Mouse (Mus musculus) small intestine, adult 2 months (tissue): Measurements from ENCODE around the gene Itga4. TPM values are rescaled to one million over a fixed set of nuclear protein-coding genes. Genes with fewer than 3 reads are reported as not detected.

Source experiments
- H3K27ac ChIP-seq: fragments of 200-500 bp; 2 replicates; pipeline ENCODE4 v1.5.1; 2012; ENCODE audit warnings: low read depth, low read length, control low read depth, inconsistent platforms; ENCODE audit not compliant: insufficient read depth
- H3K27me3 ChIP-seq: fragments of 200-500 bp; 2 replicates; pipeline ENCODE4 v1.6.1; 2012; ENCODE audit warnings: mild to moderate bottlenecking, moderate library complexity, low read length, inconsistent platforms; ENCODE audit not compliant: control insufficient read depth, insufficient read depth
- H3K36me3 ChIP-seq: fragments of 200-500 bp; 2 replicates; pipeline ENCODE4 v1.6.1; 2012; ENCODE audit warnings: mild to moderate bottlenecking, low read length, control low read depth, inconsistent platforms; ENCODE audit not compliant: control insufficient read depth, insufficient read depth
- H3K4me1 ChIP-seq: fragments of 200-500 bp; 2 replicates; pipeline ENCODE4 v1.6.1; 2012; ENCODE audit warnings: low read length, inconsistent platforms, mixed read lengths; ENCODE audit not compliant: control insufficient read depth, insufficient read depth, insufficient read length
- H3K4me3 ChIP-seq: fragments of 200-500 bp; 2 replicates; pipeline ENCODE4 v1.5.1; 2012; ENCODE audit warnings: low read depth, mild to moderate bottlenecking, control low read depth, inconsistent platforms, low read length, moderate library complexity
- CTCF ChIP-seq: fragments of 200-500 bp; IDR thresholded peaks from 2 replicates; pipeline ENCODE4 v1.5.1; 2012; ENCODE audit warnings: low read depth, mild to moderate bottlenecking, control low read depth, inconsistent platforms, low read length, moderate library complexity, mixed read lengths; ENCODE audit not compliant: insufficient replicate concordance, insufficient read length; ENCODE audit errors: extremely low read depth
- POLR2A ChIP-seq: fragments of 200-500 bp; IDR thresholded peaks from 2 replicates; pipeline ENCODE4 v1.6.1; 2012; ENCODE audit warnings: low read depth, mild to moderate bottlenecking, control low read depth, inconsistent platforms, low read length, moderate library complexity
- WGBS: fragments of 180-500 bp; shearing (Covaris S2); methylation state at CpG from one replicate; pipeline ENCODE4 v1.1.7; 2018; 5-methylcytosine and 5-hydroxymethylcytosine counted together
- polyA plus RNA-seq: library from polyadenylated mRNA; depleted of rRNA; stranded (reverse); fragments of >200 nt; gene quantifications from 2 replicates; pipeline ENCODE4 v1.2.3, GENCODE M21; 2012

The Itga4 gene
- polyA plus RNA-seq, 1 experiment, result 3.9 TPM

DNA sequence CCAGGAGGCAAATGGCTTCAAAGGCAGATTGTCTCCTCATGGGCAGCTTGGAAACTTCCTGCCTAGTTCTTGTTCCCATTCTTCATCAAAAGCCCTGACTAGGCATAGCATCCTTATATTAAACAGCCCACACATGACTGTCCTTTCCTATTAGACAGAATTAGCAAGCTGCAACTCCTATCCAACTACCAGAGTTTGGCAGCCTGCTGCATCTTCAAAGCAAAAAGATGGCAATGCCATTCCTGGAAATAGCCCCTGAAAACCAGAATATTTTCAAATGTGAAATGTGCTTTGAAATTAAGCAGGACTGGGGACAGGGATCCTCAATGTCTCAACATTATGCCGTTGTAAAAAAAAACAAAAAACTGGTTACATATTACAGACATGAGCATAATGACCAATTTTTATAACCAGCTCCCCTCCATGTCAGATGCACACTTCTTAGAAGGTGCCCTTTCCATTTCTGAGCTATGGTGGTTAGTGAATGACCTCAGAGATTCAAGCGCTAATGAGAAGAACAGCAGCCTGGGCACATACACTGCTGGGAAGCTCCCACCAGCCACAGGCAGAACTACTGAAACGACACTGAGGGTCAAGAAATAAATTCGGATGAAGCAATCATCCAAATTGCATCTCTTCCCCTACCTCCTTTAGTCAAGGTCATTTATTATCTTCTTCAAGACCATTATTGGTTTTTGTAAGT is 97.0 kb downstream of the Itga4 start:
- no peaks in the 10 kb centered on the region for H3K4me1 ChIP-seq

DNA sequence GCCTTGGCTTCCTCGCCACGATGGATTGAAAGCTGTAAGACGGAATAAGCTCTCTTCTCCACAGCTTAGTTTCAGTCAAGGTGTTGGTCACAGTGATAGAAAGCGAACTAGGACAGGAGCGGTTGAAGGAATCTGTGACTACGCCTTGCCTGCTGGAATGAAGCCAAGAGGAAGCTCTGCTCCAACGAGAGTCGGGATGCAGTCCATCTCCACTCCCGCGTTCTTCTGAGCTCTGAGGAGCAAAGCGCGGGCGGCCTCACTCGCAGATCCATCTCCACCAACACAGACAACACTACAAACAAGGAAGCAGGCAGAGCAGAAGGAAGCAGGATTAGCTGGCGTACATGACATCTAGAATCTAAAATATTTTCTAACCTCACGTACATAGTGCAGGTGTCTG is 99.5 kb downstream of the Itga4 start:
- no peak for TF ChIP-seq CTCF
- WGBS, result 81% methylated on average over 16 of the region's 16 CpGs
- no peaks in the 10 kb centered on the region for H3K27me3 ChIP-seq
- no peaks in the 10 kb centered on the region for H3K36me3 ChIP-seq
- H3K27ac ChIP-seq, result no peak overlapping the region
- no peaks in the 10 kb centered on the region for H3K4me1 ChIP-seq
- no peak overlapping the region for H3K4me3 ChIP-seq

More for the DNA sequence above, 97.0 kb downstream of the Itga4 start:
- Histone ChIP-seq H3K4me3 (no peak overlapping the region), H3K27me3 (no peaks in the 10 kb centered on the region), H3K27ac (no peak overlapping the region), H3K36me3 (no peaks in the 10 kb centered on the region)
- TF ChIP-seq POLR2A, result no peak
- TF ChIP-seq CTCF, result no peak
- 77% methylated on average over 4 of the region's 4 CpGs for WGBS

DNA sequence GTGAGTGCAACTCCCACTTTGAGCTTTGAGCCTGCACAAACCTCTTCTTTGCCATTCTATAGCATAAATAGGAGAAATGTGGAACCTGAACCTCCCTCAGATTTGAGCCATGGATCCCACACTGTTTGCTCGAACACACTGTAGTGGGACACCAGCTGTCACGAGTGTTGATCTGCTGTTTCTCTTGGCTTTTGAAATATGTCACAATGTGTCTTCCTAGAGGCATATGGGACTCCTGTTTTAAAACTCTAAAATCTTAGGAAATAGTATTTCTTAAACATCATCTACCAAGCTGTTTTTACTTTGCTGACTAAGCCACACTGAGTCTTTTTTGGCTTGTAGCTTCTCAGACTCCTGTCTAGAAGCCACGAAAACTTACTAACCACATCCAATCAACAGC is 102.6 kb downstream of the Itga4 start:
- H3K4me3 ChIP-seq, result no peak overlapping the region
- H3K27ac ChIP-seq, result no peak overlapping the region
- no peaks in the 10 kb centered on the region for H3K27me3 ChIP-seq
- H3K4me1 ChIP-seq, result no peaks in the 10 kb centered on the region
- no peaks in the 10 kb centered on the region for H3K36me3 ChIP-seq
- 84% methylated on average over 3 of the region's 3 CpGs for WGBS
- TF ChIP-seq CTCF (no peak), POLR2A (no peak)

DNA sequence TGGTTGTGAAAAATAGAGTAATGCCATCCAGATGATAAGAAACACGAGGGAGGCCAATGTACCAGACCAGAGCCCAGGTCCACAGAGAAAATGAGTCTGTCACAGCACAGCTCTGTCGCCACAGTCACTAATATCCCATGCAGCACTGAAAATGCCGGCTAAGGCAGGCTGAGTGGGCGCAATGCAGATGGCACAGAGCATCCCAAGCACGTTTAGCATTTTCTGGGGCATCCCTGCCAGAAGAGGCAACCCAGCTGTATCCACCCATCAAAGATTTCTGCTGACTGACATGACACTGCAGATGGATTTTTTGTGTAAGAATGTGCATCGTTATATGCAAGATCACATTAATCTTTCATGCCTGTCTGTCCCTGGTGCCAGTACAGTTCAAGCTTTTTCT is 106.8 kb downstream of the Itga4 start:
- H3K27me3 ChIP-seq, result no peaks in the 10 kb centered on the region
- H3K27ac ChIP-seq, result no peak overlapping the region
- H3K4me3 ChIP-seq, result no peak overlapping the region
- H3K4me1 ChIP-seq, result no peaks in the 10 kb centered on the region
- no peaks in the 10 kb centered on the region for H3K36me3 ChIP-seq
- TF ChIP-seq POLR2A (no peak), CTCF (no peak)
- 71% methylated on average over 6 of the region's 6 CpGs for WGBS

DNA sequence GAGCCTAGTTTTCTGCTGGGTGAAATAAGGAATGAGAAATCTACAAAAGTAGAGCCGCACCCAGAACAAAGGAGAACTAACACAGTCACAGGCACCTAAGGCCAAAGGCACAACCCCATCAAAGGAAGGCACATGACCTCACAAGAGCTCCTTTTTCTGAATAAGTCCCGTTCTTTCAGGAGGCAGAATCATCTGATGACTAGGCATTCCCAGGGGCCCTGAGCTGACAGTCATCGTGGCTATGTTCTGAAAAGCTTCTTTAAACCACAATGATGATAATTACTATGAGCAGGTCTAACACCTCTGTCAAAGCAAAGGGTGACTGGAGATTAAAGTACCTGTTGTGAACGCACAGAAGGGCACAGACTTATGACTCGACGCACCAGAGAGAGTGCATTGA is 108.7 kb downstream of the Itga4 start:
- H3K36me3 ChIP-seq, result no peaks in the 10 kb centered on the region
- TF ChIP-seq CTCF (no peak), POLR2A (no peak)
- H3K27me3 ChIP-seq, result no peaks in the 10 kb centered on the region
- 73% methylated on average over 6 of the region's 6 CpGs for WGBS
- no peaks in the 10 kb centered on the region for H3K4me1 ChIP-seq
- H3K4me3 ChIP-seq, result no peak overlapping the region
- no peak overlapping the region for H3K27ac ChIP-seq

DNA sequence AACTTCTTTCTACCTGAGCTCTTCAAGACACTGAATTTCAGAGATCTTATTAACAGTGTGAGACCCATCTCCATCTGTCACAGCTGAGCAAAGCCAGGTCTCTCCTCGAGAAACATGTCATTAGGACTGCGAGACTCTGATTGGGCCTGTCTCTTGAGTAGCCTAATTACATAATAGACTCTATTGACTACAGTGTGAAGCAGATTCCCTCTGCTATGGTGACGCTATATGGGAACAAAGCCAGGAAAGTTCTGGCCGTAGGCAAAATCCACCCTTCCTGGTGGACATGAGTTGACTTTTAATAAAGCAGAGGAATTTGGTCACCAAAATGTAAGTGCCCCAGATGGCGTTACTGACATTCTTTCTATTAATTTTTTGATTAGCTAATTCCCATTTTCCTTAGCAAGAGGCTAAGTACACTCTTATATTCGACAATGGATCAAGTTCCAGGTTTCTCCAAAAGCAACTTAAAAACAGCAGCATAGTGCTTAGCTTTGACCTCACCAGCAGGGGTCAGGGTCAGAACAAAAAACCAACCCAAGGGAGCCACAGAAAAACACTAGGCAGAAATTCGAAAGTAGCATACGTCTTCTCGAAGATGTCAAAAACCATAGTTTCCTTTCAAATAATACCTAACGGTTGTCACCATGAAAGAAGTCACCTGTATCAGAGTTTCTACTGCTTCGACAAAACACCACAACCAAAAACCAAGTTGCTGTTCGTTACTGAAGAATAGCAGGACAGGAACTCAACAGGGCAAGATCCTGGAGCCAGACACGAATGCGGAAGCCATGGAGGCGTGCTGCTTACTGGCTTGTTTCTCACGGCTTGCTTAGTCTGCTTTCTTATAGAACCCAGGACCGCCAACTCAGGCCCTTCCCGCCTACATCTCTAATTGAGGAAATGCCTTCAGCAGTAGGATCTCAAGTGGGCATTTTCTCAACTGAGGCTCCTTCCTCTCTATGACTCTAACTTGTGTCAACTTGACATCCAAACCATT is 112.5 kb downstream of the Itga4 start:
- Histone ChIP-seq H3K27ac (no peak overlapping the region), H3K4me1 (no peaks in the 10 kb centered on the region), H3K27me3 (no peaks in the 10 kb centered on the region), H3K4me3 (no peak overlapping the region), H3K36me3 (no peaks in the 10 kb centered on the region)
- 73% methylated on average over 18 of the region's 18 CpGs for WGBS
- TF ChIP-seq CTCF (no peak), POLR2A (no peak)

DNA sequence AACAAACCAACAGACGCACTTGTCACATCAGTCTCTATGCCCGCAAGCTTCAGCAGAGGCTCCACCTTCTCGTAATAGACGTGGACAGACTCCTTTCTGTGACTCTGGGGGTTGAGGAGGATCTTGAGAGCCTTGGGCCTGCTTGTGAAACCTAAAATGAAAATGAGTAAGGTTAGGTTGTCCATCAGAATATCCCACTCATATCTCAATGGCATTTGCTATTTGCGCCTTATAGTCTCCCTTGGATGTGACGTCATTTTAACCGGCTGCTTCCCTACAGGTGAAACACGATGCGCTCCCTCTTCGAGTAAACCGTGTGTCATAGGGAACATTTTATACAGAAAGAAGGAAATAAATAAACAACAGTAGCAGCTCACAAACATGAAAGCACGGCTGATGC is 113.4 kb downstream of the Itga4 start:
- H3K4me3 ChIP-seq, result no peak overlapping the region
- H3K4me1 ChIP-seq, result no peaks in the 10 kb centered on the region
- no peak for TF ChIP-seq POLR2A
- no peak for TF ChIP-seq CTCF
- no peaks in the 10 kb centered on the region for H3K36me3 ChIP-seq
- no peak overlapping the region for H3K27ac ChIP-seq
- WGBS, result 85% methylated on average over 12 of the region's 12 CpGs
- H3K27me3 ChIP-seq, result no peaks in the 10 kb centered on the region
